Mouse (Mus musculus): ENCODE results near the gene Iqschfp.

- TF ChIP-seq CTCF (IDR thresholded peaks at IDR 0.05; ENCODE audit: low read depth, low read length) = no peak
- no peak for TF ChIP-seq POLR2A (IDR thresholded peaks at IDR 0.05; ENCODE audit: extremely low read depth, insufficient read depth, low read length)
These were observed 694.6 kb downstream of the Iqschfp start for GRCm38 (mm10) chr3:68586646-68587064.
